8 mouse cellular contexts compared by ENCODE assay signal in the genomic region with DNA sequence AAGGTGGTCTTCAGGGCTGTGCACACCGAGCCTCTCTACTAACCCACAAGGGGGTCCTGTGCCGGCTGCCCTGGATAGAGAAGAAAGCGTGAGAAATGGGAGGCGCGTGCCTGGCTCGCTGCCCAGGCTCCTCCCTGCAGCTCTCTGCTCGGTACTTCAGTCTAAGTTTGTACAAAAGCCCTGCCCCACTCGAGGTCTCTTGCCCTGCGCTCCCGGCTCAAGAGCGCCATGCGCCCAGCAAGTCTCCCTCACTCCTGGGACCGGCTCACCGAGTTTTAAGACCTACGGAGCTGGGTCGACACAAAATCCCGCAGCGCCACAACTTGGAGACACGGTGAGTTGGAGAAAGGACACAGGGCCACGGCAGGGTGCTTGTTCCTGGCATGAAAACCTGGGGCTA. TPM values are rescaled to one million over a fixed set of nuclear protein-coding genes. Genes with fewer than 3 reads are reported as not detected.
DNase-seq lines count a peak whose midpoint lies in the region; ATAC-seq and TF ChIP-seq lines count a peak whose summit lies in the region.

No protein-coding gene starts in this region.

- peak; percentile 12 to 31 for DNase-seq in cerebellum, adult 18-20 months
- peak; percentile 68 to 71 for DNase-seq in heart, adult 18-20 months
- DNase-seq in kidney, adult 18-20 months: peak; percentile 81
- peak; percentile 81 for DNase-seq in lung, adult 2 months
- no peak for DNase-seq in layer of hippocampus, postnatal 25 days (ENCODE audit: extremely low spot score in 1 of 2, low spot score in 1 of 2)

- peak; percentile 36; the same call in 1 of the 2 replicates for TF ChIP-seq POLR2A in bone marrow, adult 2 months (IDR thresholded peaks at IDR 0.05; ENCODE audit: borderline replicate concordance, control insufficient read depth, low read depth, low read length)
- peak; percentile 35; the same call in 1 of the 2 replicates for TF ChIP-seq POLR2A in lung, adult 2 months (IDR thresholded peaks at IDR 0.05; ENCODE audit: borderline replicate concordance, extremely low read depth, low read depth, low read length)

- peak overlapping the region; percentile 52 for H3K4me3 ChIP-seq in bone marrow, adult 2 months (replicated peaks; ENCODE audit: control insufficient read depth, low read depth, low read length)
- peak overlapping the region; percentile 63 for H3K4me3 ChIP-seq in lung, adult 2 months (replicated peaks; ENCODE audit: extremely low read depth, low read depth, low read length)

- no peak for ATAC-seq in cerebellum, adult (ENCODE audit: insufficient number of reproducible peaks, low FRiP score, low TSS enrichment)
- ATAC-seq in neutrophil, adult 5-6 weeks (ENCODE audit: extremely low read depth, insufficient number of reproducible peaks, low FRiP score, poor library complexity, severe bottlenecking): peak; percentile 20; the same call in 1 of the 2 replicates

- no peaks in the 10 kb centered on the region for H3K4me1 ChIP-seq in bone marrow, adult 2 months (ENCODE audit: control insufficient read depth, insufficient read depth, low read length)
- H3K4me1 ChIP-seq in lung, adult 2 months (ENCODE audit: control insufficient read depth, insufficient read depth, low read length): no peaks in the 10 kb centered on the region

- TF ChIP-seq CTCF in bone marrow, adult 2 months (IDR thresholded peaks at IDR 0.05; ENCODE audit: control insufficient read depth, insufficient read depth, low read length): no peak
- TF ChIP-seq CTCF in lung, adult 2 months (IDR thresholded peaks at IDR 0.05; ENCODE audit: insufficient read depth, low read length): no peak

- WGBS in bone marrow, adult 2 months: under 1% methylated on average over 20 of the region's 20 CpGs
- WGBS in lung, adult 2 months: under 1% methylated on average over 20 of the region's 20 CpGs

- no peak overlapping the region for H3K27ac ChIP-seq in bone marrow, adult 2 months (ENCODE audit: control insufficient read depth, insufficient read depth, low read depth, low read length, poor library complexity)

RNA-seq across cellular contexts. Expression of a gene that starts 39.1 kb away (rescaled TPM):
- polyA plus RNA-seq in bone marrow, adult 2 months (2011; ENCODE audit: insufficient read depth, insufficient read length, low replicate concordance, missing spikeins): 1.6 and 2.0 TPM in 2 replicates
- total RNA-seq in heart, adult 18-20 months (2021): 10 to 100 TPM; 36.5 to 43.7 TPM
- 3.8 and 5.0 TPM in 2 replicates for polyA plus RNA-seq in lung, adult 2 months (2012; rRNA removed)
- 0.47 and 0.61 TPM in 2 replicates for total RNA-seq in neutrophil, adult 5-6 weeks (2017)
- total RNA-seq in layer of hippocampus, postnatal 25 days (2021): 1 to 10 TPM; 1.1 to 1.8 TPM

RNA-seq across cellular contexts. Expression of a gene that starts 39.2 kb away (rescaled TPM):
- 1.4 and 7.2 TPM in 2 replicates for polyA plus RNA-seq in bone marrow, adult 2 months (2011; ENCODE audit: insufficient read depth, insufficient read length, low replicate concordance, missing spikeins)
- 10 to 100 TPM; 35.4 to 48.7 TPM for total RNA-seq in heart, adult 18-20 months (2021)
- 148 and 171 TPM in 2 replicates for polyA plus RNA-seq in lung, adult 2 months (2012; rRNA removed)
- 18.6 and 20.5 TPM in 2 replicates for total RNA-seq in neutrophil, adult 5-6 weeks (2017)
- total RNA-seq in layer of hippocampus, postnatal 25 days (2021): 1 to 10 TPM; 8.8 to 9.1 TPM

Comparison
In these comparisons a context has a peak if more than half of its experiments do, and no peak if none do; other contexts are left out.
1. DNase-seq: peak in cerebellum, adult 18-20 months (2 of 2), heart, adult 18-20 months (2 of 2), kidney, adult 18-20 months (single experiment) and lung, adult 2 months (single experiment); none in layer of hippocampus, postnatal 25 days (0 of 2).
2. RNA of a gene that starts 39.1 kb away (total RNA-seq): 36.5 to 43.7 TPM in heart, adult 18-20 months; 1.1 to 1.8 TPM in layer of hippocampus, postnatal 25 days and 0.47 to 0.61 TPM in neutrophil, adult 5-6 weeks; every median in the first group is over 10 times any median in the second.